Mouse (Mus musculus): ENCODE data around the gene Tada2b. TPM values are rescaled to one million over a fixed set of nuclear protein-coding genes. Genes with fewer than 3 reads are reported as not detected.

Gene Tada2b
- total RNA-seq (2015), result 12.0 and 14.0 TPM in 2 replicates
- 16.5 and 23.3 TPM in 2 replicates for total RNA-seq (2017)

DNA sequence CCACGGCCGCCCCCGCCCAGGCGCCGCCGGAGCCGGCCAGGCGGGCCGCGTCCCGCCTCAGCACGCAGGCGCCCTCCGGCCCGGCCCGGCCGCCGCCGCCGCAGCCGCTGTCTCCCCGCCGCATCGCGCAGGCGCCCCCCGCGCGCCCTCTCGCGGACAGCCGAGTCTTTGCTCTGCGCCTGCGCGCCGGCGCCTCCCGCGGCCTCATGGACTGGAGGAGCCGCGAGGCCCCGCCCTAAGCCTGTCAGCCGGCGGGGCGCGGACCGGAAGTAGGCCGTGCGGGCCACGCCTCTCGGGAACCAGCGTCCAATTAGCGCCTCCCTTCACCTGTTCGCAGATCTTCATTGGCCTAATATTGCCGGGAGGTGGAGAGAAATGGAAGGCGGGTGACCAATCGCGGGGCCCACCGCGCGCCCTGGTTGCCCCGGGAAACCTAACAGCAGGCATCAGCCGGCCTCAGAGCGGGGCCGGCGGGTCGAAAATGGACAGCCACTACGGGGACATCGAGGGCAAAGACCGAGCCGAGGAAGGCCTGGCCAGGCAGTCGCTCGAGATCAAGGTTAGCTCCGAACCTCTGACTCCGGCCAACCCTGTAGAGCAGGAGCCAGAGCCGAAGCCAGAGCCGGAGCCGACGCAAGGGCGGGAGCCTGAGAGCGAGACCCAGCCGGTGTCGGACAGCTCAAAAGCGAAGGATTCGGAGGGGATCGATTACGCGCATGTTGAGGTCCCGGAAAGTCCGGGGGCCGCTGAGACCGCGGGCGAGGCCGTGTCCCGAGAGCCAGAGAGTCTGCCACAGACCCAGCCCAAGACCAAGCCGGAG is at the start of gene Tada2b, which contains the start of gene Ccdc96:
Tada2b (minus strand) TSS at position 115 of the 820 bp plus-strand sequence.
Ccdc96 (plus strand) TSS at position 418 of the 820 bp plus-strand sequence.
- ATAC-seq (ENCODE audit: poor library complexity, severe bottlenecking), result peak; percentile 91

GRCm38 (mm10) chr5:36530129-36530751 is 46.2 kb upstream of the Tada2b start:
- peak; percentile 93 for ATAC-seq (ENCODE audit: poor library complexity, severe bottlenecking)

GRCm38 (mm10) chr5:36529698-36530097 is 45.6 kb upstream of the Tada2b start:
- ATAC-seq (ENCODE audit: poor library complexity, severe bottlenecking), result no peak

DNA sequence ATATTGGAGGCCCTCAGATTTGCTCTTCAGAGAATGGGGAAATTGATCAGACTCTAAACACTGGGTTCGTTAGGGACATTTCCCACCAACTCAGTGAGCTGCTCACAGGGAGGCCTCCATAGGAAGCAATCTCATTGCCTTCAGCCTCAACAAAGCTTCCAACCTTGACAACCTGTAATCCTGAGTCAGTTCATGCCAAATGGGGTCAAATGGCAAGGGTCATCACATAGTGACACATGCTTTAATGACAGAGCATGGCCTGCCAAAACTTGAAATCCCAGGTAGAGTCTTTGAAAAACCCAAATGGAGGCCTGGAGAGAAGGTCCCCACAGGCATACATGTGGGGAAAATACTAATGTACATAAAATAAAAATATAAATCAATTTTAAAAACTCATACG is 42.8 kb upstream of the Tada2b start:
- no peak for ATAC-seq (ENCODE audit: poor library complexity, severe bottlenecking)

DNA sequence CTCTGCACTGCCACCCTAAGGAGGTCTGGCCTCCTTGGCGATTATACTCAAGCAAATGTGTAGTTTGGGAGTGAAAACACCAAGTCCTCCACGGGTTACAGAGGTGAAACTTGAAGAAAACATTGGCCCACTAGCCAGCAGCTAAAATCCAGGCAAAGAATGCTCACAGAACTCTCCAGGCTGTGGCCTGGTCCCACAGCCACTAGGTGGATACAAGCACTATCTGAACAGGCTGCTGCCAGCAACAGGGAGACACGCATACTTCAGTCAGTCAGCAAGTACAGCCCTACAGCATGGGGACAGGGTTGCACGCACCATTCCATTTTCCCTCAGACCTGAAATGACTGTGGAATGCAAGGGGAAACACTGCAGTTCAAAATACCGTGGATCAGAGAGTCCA is 42.2 kb upstream of the Tada2b start:
- ATAC-seq (ENCODE audit: poor library complexity, severe bottlenecking), result no peak

GRCm38 (mm10) chr5:36525216-36525615 is 41.1 kb upstream of the Tada2b start:
- ATAC-seq (ENCODE audit: poor library complexity, severe bottlenecking), result no peak

DNA sequence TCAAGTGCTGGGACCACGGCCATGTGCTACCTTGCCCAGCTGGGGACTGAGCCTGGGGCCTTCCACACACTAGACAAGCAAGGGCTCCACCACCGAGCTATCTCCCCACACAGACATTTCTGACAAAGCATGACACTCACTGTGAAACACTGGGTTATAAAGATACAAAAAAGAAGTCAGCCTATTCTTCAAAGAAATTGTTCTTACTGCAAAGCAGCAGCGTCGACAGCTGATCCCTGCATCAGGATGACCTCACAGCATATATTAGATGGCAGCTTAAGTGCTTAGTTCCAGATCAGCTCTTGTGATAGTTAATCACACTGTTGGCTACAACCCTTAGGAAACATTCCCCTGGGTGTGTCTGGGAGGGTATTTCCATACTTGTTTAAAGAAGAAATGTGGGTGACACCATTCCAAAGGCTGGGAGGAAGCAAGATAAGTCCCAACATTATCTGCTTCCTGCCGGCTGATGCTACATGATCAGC is 39.2 kb upstream of the Tada2b start:
- no peak for ATAC-seq (ENCODE audit: poor library complexity, severe bottlenecking)

DNA sequence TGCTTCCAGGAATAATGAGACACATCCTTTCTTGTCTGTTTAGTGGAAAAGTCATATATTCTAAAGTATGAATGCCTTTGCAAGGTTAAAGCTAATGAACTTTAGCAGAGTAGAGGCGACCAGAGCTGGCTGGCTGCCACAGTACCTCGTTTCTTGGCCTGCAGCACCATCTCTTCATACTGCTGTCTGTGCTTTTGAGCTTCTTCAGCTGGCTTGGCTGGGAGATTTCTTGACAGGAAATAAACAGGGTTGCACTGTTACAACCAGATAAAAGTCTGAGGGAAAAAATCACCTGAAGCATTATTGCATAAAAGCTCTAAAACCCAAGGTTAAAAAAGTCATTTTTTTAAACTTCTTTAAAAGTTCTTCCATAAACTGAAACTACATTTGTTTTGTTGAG is 38.7 kb upstream of the Tada2b start:
- no peak for ATAC-seq (ENCODE audit: poor library complexity, severe bottlenecking)

DNA sequence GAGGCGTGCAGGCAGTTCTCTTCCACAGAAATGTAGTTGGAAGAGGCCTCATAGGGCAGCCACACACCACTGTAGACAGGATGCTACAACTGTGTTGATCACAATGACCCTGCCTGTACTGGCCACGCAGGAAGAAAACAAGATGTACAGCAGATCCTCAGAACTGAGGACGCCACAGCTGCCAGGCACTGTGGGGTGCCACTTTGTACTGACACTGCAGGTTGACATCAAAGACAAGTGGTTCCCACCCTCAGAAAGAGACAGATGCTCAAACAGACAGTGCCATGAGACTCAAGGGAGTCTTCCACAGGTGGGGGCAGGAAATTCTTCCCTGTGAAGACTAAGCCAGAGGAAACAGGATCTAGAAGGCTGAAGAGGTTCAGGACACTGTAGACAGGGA is 35.7 kb upstream of the Tada2b start:
- no peak for ATAC-seq (ENCODE audit: poor library complexity, severe bottlenecking)

GRCm38 (mm10) chr5:36517596-36517995 is 33.5 kb upstream of the Tada2b start:
- no peak for ATAC-seq (ENCODE audit: poor library complexity, severe bottlenecking)

GRCm38 (mm10) chr5:36515558-36515957 is 31.5 kb upstream of the Tada2b start:
- ATAC-seq (ENCODE audit: poor library complexity, severe bottlenecking), result no peak

DNA sequence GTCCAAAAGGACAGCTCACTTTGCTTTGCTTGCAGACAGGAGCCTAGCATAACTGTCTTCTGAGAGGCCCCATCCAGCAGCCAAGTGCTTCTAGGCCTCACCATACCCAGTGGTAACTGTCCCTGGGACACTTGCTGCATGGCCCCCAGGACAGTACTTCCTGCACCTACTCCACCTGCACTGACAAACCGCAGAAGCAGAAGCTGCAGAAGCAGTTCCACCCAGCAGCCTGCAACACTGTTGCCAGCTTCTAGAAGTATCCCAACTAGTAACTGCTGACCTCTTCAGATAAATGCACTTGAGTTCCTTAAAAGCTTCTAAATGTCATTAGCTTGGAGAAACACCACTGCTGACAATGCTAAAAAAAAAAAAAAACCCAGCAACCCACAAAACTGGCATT is 31.0 kb upstream of the Tada2b start:
- no peak for ATAC-seq (ENCODE audit: poor library complexity, severe bottlenecking)

DNA sequence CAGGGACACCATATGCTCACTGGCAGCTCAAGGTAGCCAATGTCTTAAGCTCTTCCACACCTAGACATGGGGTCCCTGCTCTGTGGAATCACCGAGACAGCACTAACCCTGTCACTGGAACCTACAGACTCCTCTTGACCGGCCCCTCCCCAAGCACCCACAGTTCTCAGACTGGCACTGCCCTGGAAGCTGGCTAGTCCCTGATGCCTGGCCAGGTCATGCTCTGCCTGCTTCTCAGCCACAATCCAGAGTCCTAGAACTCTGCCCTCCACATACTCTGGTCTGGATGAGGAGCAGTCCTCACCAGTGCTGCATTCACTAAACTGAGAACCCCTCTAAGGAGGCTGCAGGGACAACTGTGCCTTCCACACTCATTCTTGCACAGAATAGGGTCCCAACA is 26.9 kb upstream of the Tada2b start:
- ATAC-seq (ENCODE audit: poor library complexity, severe bottlenecking), result no peak

DNA sequence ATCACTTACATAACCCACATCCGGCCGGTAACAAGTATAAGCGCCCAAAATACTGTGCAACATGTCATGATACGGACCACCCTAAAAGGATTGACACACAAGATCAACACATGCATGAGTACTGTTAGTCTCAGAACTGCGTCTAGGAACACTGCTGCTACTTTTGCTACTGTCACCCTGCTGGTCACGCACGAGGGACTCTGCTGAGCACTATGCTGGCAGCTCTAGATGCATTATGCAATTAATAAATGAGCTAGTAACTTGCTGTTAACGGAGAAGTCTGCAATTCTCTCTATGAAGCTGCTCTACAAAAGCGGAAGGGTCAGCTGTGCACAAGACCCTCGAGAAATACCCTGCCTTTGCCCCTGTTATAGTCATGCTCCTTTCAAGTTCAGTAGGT is 24.3 kb upstream of the Tada2b start:
- no peak for ATAC-seq (ENCODE audit: poor library complexity, severe bottlenecking)

GRCm38 (mm10) chr5:36505643-36506042 is 21.6 kb upstream of the Tada2b start:
- no peak for ATAC-seq (ENCODE audit: poor library complexity, severe bottlenecking)

GRCm38 (mm10) chr5:36505235-36505634 is 21.1 kb upstream of the Tada2b start:
- no peak for ATAC-seq (ENCODE audit: poor library complexity, severe bottlenecking)

- ATAC-seq (ENCODE audit: poor library complexity, severe bottlenecking), result no peak
Measured at GRCm38 (mm10) chr5:36494709-36495108, 10.6 kb upstream of the Tada2b start.

DNA sequence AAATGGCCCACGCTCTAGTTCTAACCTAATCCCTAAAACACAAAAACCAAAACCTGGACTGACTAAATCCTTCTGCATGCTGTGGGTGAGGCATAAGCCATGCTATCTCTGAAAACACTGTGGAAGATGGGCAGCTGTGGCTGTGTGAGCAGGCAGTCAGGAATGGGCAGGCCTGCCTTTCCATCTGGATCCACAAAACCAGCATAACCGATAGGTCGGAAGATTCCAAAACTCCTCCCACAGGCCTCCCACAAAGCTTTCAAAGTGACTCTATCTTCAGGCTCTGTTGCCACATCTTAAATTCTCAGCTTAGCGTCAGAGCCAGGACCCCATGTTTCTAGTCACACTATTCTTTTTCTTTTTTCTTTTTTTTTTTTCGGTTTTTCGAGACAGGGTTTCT is 9.8 kb upstream of the Tada2b start:
- no peak for ATAC-seq (ENCODE audit: poor library complexity, severe bottlenecking)

- no peak for ATAC-seq (ENCODE audit: poor library complexity, severe bottlenecking)
Measured at GRCm38 (mm10) chr5:36489225-36489624, 5.1 kb upstream of the Tada2b start.

- ATAC-seq (ENCODE audit: poor library complexity, severe bottlenecking), result no peak
Measured at GRCm38 (mm10) chr5:36485306-36485705, 1.2 kb upstream of the Tada2b start.

- peak; percentile 20 for ATAC-seq (ENCODE audit: poor library complexity, severe bottlenecking)
Measured at GRCm38 (mm10) chr5:36483203-36484101, 633 bp downstream of the Tada2b start.
